Mouse (Mus musculus) erythroblast, embryonic 14.5 days (primary cell): ENCODE data around the gene Ly9. TPM values are rescaled to one million over a fixed set of nuclear protein-coding genes. Genes with fewer than 3 reads are reported as not detected.

Experiments used
- H3K27me3 ChIP-seq: 2 replicates; pipeline ENCODE4 v1.6.1; 2012; ENCODE audit warnings: inconsistent platforms; ENCODE audit not compliant: control insufficient read depth
- H3K36me3 ChIP-seq: 2 replicates; pipeline ENCODE4 v1.6.1; 2012; ENCODE audit warnings: mild to moderate bottlenecking, inconsistent platforms; ENCODE audit not compliant: control insufficient read depth
- H3K4me1 ChIP-seq: 2 replicates; pipeline ENCODE4 v1.6.1; 2012; ENCODE audit warnings: inconsistent platforms; ENCODE audit not compliant: control insufficient read depth
- H3K4me3 ChIP-seq: replicated peaks from 2 replicates; pipeline ENCODE3; 2012; ENCODE audit warnings: moderate library complexity, mild to moderate bottlenecking, inconsistent platforms
- H3K9me3 ChIP-seq: 2 replicates; pipeline ENCODE4 v1.6.1; 2012; ENCODE audit warnings: low read length, inconsistent platforms, mixed read lengths; ENCODE audit not compliant: control insufficient read depth
- GATA1 ChIP-seq: IDR thresholded peaks from 2 replicates; pipeline ENCODE4 v1.6.1; 2012; ENCODE audit warnings: low read length, inconsistent platforms, mixed read lengths
- TAL1 ChIP-seq: IDR thresholded peaks from 3 replicates; pipeline ENCODE4 v1.6.1; 2012; ENCODE audit warnings: low read length, inconsistent platforms, mixed read lengths
- polyA plus RNA-seq: library from polyadenylated mRNA; stranded (reverse); fragments of >175 nt; gene quantifications from 2 replicates; pipeline ENCODE4 v1.2.3, GENCODE M21; 2012

Ly9 gene
- polyA plus RNA-seq, 1 experiment = 0.01 TPM

DNA sequence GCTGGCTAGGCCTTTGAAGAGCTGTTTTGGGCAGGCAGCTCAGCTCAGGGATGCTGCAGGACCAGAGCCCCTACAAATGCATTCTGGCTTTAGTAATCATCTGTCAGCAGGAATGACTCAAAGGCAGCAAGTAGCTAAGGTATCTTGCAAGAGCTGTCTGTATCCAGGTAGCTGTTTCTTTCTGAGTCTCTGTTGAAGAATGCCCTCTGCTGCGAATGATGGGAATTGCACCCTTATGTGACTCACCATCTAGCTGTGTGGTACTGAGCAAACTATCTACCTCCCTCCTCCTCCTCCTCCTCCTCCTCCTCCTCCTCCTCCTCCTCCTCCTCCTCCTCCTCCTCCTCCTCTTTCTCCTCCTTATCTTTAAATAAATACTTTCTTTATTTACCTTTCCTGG lies 3.6 kb upstream of the Ly9 start:
- H3K4me1 ChIP-seq = no peaks in the 10 kb centered on the region
- H3K4me3 ChIP-seq = no peak overlapping the region
- H3K36me3 ChIP-seq = no peaks in the 10 kb centered on the region
- H3K9me3 ChIP-seq = no peaks in the 10 kb centered on the region
- TF ChIP-seq TAL1 = no peak
- H3K27me3 ChIP-seq = no peaks in the 10 kb centered on the region

DNA sequence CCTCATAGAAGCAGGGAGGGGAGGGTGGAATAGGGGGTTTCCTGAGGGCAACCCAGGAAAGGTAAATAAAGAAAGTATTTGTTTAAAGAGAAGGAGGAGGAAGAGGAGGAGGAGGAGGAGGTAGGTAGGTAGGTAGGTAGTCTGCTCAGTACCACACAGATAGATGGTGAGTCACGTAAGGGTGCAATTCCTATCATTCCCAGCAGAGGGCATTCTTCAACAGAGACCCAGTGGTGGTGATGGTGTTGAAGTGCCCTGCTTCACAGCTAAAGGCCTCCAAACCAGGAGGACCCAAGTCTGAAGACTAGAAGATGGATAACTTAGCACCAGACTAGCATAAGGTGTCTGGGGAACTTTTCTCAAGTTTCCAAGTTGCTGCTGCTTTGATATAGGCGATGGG lies 2.8 kb upstream of the Ly9 start:
- Histone ChIP-seq H3K4me1 (no peaks in the 10 kb centered on the region), H3K9me3 (no peaks in the 10 kb centered on the region), H3K27me3 (no peaks in the 10 kb centered on the region), H3K4me3 (no peak overlapping the region), H3K36me3 (no peaks in the 10 kb centered on the region)
- no peak for TF ChIP-seq GATA1
- no peak for TF ChIP-seq TAL1

DNA sequence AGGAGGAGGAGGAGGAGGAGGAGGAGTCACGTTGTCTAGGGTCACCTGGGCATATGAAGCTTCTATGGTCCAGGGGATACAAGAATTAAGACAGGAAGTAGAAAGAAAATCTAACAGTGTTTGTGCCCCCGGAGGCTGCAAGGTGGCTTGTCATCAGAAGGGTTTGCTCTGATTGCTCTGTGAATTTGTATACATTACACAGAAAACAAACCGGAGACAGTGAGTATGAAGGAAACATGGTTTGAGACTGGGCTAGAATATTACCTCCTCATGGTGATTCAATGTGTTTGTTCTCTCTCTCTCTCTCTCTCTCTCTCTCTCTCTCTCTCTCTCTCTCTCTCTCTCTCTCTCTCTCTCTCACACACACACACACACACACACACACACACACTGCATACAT lies 554 bp downstream of the Ly9 start:
- H3K27me3 ChIP-seq = no peaks in the 10 kb centered on the region
- H3K36me3 ChIP-seq = no peaks in the 10 kb centered on the region
- H3K4me1 ChIP-seq = no peaks in the 10 kb centered on the region
- no peak overlapping the region for H3K4me3 ChIP-seq
- no peak for TF ChIP-seq GATA1
- TF ChIP-seq TAL1 = no peak
- H3K9me3 ChIP-seq = no peaks in the 10 kb centered on the region

DNA sequence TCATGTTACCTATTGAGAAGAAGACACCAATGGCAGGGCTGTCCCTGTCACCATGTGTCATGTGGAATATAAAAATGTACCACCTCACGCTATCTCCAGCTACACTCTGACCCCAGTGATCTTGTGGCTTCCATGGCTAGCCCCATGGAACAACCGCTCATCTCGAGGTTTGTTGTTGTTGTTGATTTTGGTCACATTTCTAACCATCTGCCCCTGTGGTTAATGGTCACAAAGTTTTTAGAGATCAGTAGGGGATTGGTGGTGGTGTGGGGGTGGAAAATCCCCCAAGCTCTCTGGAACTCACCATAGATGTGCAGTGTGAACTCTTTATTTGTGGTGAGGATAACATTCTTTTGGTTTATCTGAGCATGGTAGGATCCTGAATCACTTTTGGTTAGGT lies 2.5 kb downstream of the Ly9 start:
- H3K4me1 ChIP-seq = no peaks in the 10 kb centered on the region
- TF ChIP-seq GATA1 (no peak), TAL1 (no peak)
- H3K9me3 ChIP-seq = no peaks in the 10 kb centered on the region
- H3K36me3 ChIP-seq = no peaks in the 10 kb centered on the region
- no peak overlapping the region for H3K4me3 ChIP-seq
- H3K27me3 ChIP-seq = no peaks in the 10 kb centered on the region

DNA sequence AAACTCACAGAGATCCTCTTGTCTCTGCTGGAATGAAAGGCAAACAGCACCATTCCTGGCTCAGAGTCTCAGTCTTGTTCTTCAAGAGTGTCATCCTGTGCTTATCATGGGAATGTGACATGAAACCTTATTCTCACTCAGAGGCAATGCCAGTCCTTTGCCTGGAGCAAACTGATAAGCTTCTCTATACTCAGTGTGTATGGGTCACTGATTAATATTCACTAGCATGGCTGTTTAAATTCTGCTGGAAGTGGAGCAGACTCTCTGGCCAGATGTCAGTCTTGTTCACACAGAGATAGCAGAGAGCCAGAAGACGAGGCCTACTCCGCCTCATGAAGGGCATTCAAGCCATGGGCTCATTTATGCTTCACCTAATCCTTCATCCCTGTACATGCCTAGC lies 22.6 kb downstream of the Ly9 start:
- H3K4me3 ChIP-seq = no peak overlapping the region
- TF ChIP-seq GATA1 (no peak), TAL1 (peak; percentile 39; the same call in 2 of the 3 replicates)
- no peaks in the 10 kb centered on the region for H3K27me3 ChIP-seq
- peaks cover 15% of the 10 kb centered on the region for H3K4me1 ChIP-seq
- no peaks in the 10 kb centered on the region for H3K36me3 ChIP-seq
- H3K9me3 ChIP-seq = no peaks in the 10 kb centered on the region

DNA sequence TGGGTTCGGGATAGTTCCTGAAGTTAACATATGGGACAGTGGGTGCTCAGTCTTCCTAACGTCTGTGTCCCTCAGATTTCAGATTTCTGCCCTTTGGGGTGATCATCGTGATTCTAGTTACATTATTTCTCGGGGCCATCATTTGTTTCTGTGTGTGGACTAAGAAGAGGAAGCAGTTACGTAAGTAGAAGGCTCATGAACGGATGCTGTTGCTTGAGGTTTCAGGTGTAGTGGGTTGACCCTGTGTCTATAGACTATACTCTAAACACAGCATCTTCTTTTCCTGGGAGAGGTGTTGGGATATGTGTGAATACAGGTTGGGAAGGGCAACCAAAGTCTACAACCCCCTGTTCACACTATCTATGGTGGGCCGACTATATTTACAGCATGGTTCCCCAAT lies 30.0 kb downstream of the Ly9 start:
- no peaks in the 10 kb centered on the region for H3K4me1 ChIP-seq
- TF ChIP-seq GATA1 (no peak), TAL1 (no peak)
- H3K9me3 ChIP-seq = no peaks in the 10 kb centered on the region
- H3K36me3 ChIP-seq = no peaks in the 10 kb centered on the region
- no peak overlapping the region for H3K4me3 ChIP-seq
- H3K27me3 ChIP-seq = no peaks in the 10 kb centered on the region

DNA sequence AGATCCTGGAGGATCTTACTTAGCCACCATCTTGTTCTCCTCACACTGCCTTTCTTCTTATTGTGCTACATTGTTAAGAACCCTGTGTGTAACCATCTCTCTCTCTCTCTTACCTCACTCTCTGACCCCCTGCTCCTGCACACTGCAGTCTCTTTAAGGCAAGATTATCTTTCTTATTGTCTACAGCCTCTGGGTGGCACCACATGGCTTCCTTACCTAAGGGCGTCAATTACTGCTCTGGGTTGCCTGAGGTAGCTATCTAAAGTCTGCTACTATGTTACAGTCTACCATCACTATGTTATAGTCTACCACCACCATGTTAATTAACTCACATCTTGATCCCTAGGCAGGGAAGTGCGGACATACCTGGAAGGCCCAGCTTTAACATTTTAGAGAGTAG lies 38.8 kb downstream of the Ly9 start:
- no peaks in the 10 kb centered on the region for H3K9me3 ChIP-seq
- H3K4me3 ChIP-seq = no peak overlapping the region
- TF ChIP-seq GATA1 (no peak), TAL1 (no peak)
- no peaks in the 10 kb centered on the region for H3K36me3 ChIP-seq
- H3K27me3 ChIP-seq = no peaks in the 10 kb centered on the region; the same call in 1 of the 2 replicates
- H3K4me1 ChIP-seq = no peaks in the 10 kb centered on the region

DNA sequence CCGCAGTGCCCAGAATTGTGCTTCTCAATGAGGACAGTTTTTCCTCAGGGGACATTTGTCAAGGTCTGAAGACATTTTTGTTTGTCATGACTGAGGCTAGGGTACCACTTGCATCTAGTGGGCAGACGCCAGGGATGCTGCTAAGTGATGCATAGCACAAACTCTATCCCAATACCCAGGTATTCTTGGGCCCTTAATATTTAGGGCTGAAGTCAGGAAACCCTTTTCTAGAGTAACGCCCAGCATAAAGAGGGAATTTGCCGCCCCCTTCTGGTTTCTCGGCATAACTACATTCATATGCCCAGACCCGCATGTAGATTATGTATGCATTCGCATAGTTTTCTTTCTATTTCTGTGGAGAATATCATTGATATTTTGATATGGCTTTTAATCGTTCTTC lies 40.4 kb downstream of the Ly9 start:
- no peaks in the 10 kb centered on the region for H3K36me3 ChIP-seq
- H3K9me3 ChIP-seq = no peaks in the 10 kb centered on the region
- no peak overlapping the region for H3K4me3 ChIP-seq
- no peaks in the 10 kb centered on the region for H3K4me1 ChIP-seq
- no peaks in the 10 kb centered on the region; the same call in 1 of the 2 replicates for H3K27me3 ChIP-seq
- TF ChIP-seq TAL1 (no peak), GATA1 (no peak)

DNA sequence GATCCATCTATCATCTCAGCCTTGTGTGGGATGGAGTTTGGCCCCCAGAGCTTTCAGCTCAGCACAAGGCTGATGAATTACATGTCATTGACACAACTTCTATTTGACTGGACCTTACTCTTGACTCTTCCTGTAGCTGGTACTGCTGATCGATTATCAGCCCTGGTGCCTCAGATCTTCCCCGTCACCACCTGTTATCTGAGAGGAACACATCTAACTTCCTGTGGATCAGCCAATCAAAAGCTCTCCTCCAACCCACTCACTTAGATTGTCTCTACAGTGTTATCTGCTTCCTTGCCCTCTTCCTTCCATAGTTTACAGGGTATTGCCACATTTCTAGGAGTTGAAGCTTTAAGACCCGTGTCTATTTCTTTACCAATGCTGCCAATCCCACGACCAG lies 41.3 kb downstream of the Ly9 start:
- H3K9me3 ChIP-seq = no peaks in the 10 kb centered on the region
- H3K4me1 ChIP-seq = no peaks in the 10 kb centered on the region
- TF ChIP-seq GATA1 (no peak), TAL1 (no peak)
- no peaks in the 10 kb centered on the region; the same call in 1 of the 2 replicates for H3K27me3 ChIP-seq
- H3K36me3 ChIP-seq = no peaks in the 10 kb centered on the region
- H3K4me3 ChIP-seq = no peak overlapping the region

DNA sequence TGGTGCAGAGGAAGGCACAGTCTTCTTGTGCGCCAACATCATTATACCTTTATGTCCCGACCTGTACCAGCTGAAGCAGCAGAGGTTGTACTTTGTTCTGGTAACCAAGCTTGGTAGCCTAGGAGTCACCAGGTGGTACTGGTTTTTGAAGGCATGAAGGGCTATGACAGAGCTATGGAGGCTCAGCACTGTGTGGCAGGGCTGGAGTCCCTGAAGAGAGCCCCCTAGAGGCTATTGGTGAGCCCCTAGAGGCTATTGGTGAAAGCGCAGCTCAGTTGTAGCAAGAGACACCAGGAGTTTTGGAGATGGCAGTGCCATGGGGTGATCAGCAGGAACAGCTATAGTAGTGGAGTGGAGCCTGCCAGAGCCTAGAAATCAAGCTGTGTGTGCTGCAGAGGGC lies 43.0 kb downstream of the Ly9 start:
- Histone ChIP-seq H3K4me3 (no peak overlapping the region), H3K9me3 (no peaks in the 10 kb centered on the region), H3K36me3 (no peaks in the 10 kb centered on the region), H3K4me1 (no peaks in the 10 kb centered on the region), H3K27me3 (no peaks in the 10 kb centered on the region; the same call in 1 of the 2 replicates)
- TF ChIP-seq GATA1 (no peak), TAL1 (no peak)
